Mouse (Mus musculus) ovary, postnatal 14 days (tissue): Measurements from ENCODE around the gene Lmtk3.

ENCODE experiments used
- DNase-seq: peaks from one replicate; pipeline ENCODE4 v3.0.0; 2022; ENCODE audit warnings: low spot score

The Lmtk3 gene

GRCm38 (mm10) chr7:45783511-45784091 is at the start of gene Lmtk3:
Lmtk3 (plus strand) TSS chr7:45783738.
- DNase-seq, result no peak

DNA sequence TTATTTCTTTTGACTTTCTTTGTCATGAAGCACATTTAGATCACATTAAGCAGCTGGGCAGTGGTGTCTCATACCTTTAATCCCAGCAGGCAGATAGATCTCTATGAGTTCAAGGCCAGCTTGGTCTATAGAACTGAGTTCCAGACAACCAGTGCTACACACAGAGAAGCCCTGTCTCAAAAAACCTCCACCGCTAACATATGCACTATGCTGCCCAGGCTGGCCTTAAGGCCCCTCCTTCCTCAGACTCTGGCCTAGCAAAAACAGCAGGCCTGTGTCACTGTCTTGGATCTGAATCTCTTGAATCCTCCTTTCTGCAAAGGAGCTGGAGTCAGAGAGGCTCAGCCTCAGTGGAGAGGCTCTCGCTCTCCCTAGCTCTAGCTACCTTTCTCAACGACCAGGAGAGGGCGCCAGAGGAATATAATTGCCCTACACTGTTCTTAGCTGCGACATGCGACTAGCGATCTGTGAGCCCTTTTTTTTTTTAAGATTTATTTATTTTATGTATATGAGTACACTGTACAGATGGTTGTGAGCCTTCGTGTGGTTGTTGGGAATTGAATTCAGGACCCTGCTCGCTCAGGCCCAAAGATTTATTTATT is 44.3 kb upstream of the Lmtk3 start:
- peak; percentile 71 for DNase-seq

- DNase-seq, result no peak
These were observed 43.7 kb upstream of the Lmtk3 start for GRCm38 (mm10) chr7:45739820-45740219.

- DNase-seq, result no peak
These were observed 42.2 kb upstream of the Lmtk3 start for GRCm38 (mm10) chr7:45741308-45741707.

- DNase-seq, result no peak
These were observed 41.8 kb upstream of the Lmtk3 start for GRCm38 (mm10) chr7:45741777-45742176.

DNA sequence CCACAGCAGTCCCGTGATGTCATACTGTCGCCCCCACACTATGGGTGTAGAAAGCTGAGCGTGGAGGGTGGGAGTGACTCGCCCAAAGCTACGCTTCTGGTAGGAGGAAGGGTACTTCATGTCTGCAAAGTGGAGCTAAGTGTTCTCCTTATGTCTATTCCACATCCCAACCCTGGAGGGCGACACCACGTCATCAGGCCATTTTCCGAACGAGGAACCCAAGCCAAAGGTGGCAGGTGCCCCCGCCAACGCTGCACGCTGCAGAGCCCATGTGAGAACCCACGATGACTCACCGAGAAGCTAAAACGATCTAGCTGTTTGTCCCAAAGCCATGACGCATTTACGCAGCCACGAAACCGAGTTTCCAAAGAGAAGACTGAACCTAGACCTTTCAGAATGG is 41.2 kb upstream of the Lmtk3 start:
- no peak for DNase-seq

GRCm38 (mm10) chr7:45744387-45744786 is 39.2 kb upstream of the Lmtk3 start:
- peak; percentile 81 for DNase-seq

- DNase-seq, result no peak
These were observed 37.0 kb upstream of the Lmtk3 start for GRCm38 (mm10) chr7:45746518-45746917.

DNA sequence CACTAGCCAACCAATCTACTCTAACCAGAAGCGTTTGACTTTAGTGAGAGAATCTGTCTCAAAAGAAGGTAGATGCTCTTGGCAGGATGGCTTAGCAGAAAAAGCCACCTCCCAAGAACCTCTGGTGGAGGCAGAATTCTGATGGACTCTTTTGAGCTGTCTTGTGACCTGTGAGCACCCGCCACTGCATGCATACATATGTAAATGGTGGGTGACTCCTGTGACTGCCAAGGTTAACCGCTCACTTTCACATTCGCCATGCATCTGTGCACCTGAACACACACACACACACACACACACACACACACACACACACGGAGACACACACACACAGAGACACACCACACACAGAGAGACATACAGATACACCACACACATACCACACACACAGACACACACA is 36.1 kb upstream of the Lmtk3 start:
- no peak for DNase-seq

- no peak for DNase-seq
These were observed 35.4 kb upstream of the Lmtk3 start for GRCm38 (mm10) chr7:45748110-45748509.

GRCm38 (mm10) chr7:45749401-45749800 is 34.1 kb upstream of the Lmtk3 start:
- no peak for DNase-seq

- DNase-seq, result no peak
These were observed 33.4 kb upstream of the Lmtk3 start for GRCm38 (mm10) chr7:45750162-45750561.

DNA sequence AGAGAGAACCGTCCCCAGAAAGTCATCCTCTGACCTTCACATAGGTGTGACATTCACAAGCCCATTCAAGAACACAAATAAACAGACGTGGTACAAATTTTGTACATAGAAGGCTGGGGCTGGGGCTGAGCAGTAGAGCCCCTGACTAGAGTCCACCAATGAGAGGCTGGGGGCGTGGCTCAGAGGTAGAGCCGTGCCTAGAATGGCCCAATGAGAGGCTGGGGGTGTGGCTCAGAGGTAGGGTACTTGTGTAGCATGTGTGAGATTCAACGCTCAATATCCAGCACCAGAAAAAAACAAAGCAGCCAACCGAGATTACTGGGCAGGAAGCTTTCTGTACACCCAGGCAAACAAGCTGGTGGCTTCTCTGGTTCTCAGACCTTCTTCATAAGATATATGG is 27.8 kb upstream of the Lmtk3 start:
- no peak for DNase-seq

- no peak for DNase-seq
These were observed 24.1 kb upstream of the Lmtk3 start for GRCm38 (mm10) chr7:45759400-45759799.

GRCm38 (mm10) chr7:45760151-45760550 is 23.4 kb upstream of the Lmtk3 start:
- no peak for DNase-seq

DNA sequence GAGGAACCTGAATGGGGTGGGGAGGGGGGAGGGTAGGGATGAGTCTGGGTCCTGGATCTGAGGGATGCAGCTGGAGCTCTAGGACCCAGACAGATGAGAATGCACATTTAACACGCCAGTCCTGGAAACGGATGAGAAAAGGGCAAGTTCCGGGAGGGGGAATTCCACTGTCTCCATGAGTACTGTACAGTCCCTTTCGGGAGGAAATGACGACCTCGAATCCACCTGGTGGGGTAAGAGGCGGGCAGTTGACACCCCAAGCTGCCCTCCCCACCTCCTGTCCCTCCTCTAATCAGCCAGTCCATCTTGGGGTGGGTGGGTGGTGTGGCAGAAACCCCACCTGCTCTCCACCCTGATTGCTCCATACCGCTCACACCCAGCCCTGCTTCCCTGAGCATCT is 17.5 kb upstream of the Lmtk3 start:
- no peak for DNase-seq

- no peak for DNase-seq
These were observed 16.8 kb upstream of the Lmtk3 start for GRCm38 (mm10) chr7:45766764-45767163.

GRCm38 (mm10) chr7:45767500-45767899 is 16.0 kb upstream of the Lmtk3 start:
- no peak for DNase-seq

DNA sequence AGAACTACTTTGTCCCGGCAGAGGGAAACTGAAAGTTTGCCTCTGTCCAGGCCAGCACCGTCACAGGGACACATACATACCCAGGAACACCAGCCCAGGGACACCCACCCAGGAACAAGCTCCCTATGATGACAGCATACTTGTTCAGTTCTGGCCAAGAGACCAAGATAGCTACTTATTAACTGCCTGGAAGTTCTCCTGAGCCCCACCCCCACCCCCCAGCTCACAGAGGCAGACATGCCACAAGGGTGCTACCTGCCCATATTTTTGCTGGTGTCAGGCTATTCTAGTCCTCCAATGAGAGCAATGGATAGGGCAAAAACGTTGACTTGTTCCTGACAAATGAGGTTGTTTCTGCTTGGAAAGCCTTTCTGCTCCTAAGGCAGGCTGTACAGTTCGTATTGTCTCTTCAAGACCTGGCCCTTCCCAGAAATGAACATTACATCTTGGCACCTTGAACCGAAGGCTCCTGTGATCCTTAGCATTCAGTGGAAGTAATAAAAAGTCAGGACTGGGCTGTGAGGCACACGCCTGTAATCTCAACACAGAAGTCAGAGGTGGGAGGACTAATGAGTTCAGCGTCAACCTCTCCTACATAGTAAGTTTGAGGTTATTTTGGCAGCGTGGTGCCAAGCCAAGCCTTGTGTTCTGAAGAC is 13.0 kb upstream of the Lmtk3 start:
- DNase-seq, result no peak

DNA sequence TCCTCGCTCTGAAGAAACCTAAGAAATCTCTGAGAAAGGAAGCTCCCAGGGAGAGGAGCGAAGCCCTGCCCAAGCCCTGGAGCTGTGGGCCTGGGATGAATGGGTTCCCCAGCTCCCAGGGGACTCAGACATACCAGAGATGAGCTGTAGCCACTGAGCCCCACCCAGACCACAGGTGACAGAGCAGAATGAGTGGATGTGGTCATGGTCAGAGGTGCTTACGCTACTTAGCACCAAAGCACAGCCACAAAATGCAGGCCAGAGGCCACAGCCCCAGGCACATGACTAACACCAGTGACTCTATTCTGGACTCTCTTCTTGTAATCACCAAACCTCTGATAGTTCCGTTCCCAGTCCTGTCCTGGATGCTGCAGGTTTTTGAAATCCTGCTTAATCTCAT is 12.4 kb upstream of the Lmtk3 start:
- no peak for DNase-seq

- no peak for DNase-seq
These were observed 8.3 kb upstream of the Lmtk3 start for GRCm38 (mm10) chr7:45775237-45775636.

DNA sequence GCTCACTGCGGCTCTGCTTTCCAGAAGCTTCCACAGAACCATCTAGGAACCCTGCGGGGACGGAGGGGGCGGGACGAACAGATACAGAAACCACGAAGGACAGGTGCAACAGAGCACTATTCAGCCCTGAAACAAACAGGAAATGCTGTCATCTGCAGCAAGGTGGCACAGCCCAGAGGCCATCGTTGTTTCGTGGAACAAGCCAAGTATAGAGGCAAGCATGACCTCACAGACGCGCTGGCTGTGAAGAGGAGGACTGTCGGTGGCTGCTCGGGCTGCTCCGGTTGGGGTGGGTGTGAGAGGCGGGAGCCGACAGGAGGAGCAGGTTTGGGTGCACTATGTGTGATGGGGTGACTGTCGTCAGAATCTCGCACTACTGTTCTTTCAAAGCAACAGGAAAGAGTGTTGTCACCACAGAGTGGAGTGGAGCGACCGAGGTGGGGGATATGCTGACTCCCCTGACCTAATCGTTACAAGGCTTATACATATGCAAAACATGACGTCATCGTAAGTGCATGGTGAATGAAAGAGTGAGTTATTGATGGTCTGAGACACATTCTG is 4.4 kb upstream of the Lmtk3 start:
- DNase-seq, result no peak

- DNase-seq, result no peak
These were observed 1.3 kb upstream of the Lmtk3 start for GRCm38 (mm10) chr7:45782271-45782670.
